Mouse (Mus musculus): ENCODE results near the gene Lsm4.
A peak's percentile ranks its signal among the peaks of the same experiment; 100 is the strongest.

The Lsm4 gene

DNA sequence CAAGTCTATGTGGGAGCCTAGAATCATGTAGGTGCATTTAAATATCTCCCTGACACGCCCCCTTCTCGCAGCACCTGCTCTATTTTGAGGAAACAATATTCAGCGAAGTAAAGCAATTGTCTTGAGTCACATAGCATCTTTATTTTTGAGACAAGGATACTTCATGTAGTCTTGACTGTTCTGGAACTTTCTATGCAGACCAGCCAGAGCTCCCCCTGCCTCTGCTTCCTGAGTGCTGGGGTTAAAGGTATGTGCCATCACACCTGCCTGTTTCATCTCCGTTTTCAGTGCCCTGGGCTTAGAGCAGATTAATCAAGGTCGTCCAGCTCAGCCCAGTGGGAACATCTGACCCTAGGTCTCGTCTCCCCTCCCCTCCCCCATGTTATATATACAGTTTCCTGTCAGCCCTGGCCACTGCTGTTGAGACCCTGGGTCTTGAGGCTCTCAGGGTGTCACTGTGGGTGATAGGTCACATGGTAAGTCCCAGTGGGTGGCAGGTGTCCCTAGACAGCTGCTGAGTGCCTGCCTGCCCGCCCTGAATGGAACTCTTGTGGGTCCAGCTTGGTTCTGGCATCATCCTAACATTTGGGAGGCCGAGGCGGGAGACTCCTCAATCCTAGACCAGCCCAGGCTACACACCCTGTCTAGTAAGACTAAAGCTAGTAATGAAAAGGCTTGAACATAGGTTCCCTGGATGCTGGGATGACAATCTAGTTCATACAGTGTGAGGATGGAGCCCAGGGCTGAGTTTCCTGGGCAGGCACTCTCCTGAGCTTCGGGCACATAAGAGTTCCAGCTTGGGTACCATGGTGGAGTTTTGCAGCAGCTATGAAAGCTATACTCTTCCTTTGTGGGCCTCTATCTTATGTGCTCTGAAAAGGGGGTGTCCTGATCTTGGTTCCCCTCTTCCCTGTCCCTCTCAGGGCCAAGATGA is 28.3 kb downstream of the Lsm4 start:
- DNase-seq: no peak

DNA sequence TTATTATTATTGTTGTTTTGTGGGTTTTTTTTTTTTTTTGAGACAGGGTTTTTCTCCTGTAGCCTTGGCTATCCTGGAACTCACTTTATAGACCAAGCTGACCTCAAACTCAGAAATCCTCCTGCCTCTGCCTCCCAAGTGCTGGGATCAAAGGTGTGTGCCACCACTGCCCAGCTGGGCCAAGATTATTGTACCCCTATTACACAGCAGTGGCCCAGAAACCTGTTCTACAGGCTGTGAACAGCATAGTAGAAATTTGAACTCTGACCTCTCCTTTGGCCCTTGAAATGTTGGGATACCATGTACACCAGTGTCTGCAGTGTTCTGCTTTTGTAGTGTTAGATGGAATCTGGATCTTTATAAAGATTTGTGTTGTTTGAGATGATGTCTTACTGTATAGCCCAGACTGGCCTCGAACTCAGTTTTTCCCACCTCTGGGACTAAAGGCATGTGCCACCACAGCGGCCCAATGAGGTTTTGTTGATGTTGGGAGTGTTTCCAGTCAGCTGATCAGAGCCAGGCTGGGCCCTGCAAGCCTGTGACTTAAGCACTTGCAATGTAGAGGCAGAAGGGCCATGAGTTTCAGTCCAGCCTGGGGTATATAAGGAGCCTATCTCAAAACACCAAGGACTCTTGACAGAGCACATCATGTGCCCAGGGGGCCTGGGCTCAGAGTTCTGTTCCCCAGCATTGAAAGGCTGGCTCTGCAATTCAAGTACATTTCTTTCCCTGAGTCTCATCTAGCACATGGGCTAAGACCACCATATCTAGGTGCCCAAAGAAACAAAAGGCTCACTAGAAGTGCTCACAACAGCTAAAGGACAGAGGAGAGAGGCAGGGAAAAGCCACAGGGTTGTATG is 29.2 kb downstream of the Lsm4 start:
- no peak for DNase-seq

DNA sequence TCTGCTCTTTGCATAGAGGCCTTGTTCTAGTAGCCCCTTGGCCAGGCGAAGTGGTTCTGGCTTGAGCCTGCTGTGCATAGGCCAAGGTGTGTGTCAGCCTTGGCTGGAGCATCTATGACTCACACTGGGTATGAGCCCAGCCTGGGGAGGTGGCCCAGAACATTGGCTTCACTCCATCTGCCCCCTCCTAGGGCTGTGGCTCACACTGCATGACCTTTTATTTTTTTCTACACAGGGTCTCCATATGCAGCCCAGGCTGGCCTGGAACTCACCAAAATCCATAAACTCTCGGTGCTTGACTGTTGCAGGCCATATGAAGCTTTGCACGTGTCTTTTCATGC is 29.8 kb downstream of the Lsm4 start:
- no peak for DNase-seq

DNA sequence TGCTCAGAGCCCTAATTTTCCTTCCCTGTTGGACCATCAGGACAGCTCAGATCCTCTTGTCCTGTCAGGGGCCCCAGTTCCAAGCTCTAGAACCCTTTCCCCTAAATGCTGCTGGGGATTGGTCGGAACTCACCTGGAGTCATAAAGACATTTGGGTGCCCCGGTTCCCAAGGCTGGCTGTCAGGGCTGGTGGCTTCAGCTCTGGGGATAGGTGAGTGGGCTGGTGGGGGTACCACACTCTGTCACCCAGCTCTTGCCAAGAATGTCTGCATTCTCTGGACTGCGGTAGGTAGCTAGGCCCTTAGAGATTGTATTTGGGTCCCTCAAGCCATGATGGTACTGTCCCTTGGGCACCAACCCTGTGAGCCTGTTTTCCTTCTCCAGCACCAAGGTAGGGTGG is 30.2 kb downstream of the Lsm4 start, which contains the start of gene Iqcn:
Gene Iqcn (plus strand): TSS at position 171 of the 400 bp plus-strand sequence.
- DNase-seq: no peak

DNA sequence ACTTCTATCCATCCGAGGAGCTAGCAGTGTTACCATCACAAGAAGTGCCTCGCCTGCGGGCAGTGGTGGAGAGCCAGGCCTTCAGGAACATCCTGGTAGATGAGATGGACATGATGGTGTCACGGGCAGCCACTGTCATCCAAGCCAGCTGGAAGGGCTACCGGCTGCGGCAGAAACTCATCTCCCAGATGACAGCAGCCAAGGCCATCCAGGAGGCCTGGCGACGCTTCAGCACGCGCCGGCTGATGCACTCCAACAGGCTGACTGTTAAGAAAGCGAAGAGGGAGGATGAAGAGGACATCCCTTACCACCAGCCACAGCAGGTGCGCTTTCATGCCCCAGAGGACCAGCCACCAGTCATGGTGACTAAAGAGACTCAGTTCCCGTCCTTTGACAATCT is 35.2 kb downstream of the Lsm4 start:
- no peak for DNase-seq

DNA sequence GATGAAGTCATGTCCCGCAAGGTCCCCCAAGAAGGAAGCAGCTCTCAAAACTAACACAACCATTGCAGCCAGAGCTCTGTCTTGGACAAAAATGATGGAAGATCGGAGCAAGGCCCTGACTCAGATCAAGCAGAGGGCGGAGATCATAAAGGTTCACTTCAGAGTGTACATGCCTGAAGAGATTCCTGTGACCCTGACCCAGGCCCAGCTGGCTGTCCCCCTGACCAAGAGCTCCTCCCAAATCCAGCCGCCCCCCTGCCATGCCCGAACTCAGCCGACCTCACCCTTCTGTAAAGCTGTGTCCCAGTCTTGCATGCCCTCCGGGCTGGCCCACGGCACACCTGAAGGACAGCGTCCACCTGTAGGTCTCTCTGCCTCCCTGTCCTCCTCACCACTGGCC is 36.7 kb downstream of the Lsm4 start:
- DNase-seq: no peak

DNA sequence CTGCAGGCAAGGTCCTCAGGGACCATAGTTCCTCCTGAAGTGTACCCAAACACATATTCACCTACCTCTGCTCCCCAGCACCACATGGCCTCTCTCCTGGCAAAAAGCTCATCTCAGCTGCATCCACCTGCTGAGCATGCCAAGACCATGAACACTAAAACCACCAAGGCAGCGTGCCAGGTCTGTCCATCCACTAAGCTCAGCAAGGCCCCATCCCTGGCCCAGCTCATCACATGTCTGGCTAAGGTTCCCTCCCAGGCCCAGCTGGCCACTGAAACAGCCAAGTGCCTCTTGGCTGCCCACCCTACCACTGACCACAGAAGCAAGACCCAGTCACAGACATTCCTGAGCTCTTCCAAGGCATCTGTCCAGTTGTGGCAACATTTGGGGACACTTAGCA is 37.2 kb downstream of the Lsm4 start:
- no peak for DNase-seq

DNA sequence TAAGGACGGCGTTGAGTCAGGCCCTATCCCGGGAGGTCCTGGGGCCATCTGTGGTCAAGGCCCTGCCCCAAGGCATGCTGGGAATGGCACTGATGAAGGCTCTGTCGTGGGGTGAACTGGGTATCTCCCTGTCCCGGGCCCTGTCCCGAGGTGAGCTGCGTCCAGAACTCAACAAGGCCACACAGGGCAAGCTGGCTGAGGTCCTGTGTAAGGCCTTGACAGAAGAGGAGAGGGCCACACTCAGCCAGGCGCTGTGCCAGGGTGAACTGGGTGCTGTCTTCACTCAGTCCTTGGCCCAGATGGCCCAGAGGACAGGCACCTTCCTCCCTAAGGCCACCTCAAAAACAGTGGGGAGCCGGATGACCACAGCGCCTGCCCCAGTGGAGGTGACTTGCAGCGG is 38.0 kb downstream of the Lsm4 start:
- no peak for DNase-seq

DNA sequence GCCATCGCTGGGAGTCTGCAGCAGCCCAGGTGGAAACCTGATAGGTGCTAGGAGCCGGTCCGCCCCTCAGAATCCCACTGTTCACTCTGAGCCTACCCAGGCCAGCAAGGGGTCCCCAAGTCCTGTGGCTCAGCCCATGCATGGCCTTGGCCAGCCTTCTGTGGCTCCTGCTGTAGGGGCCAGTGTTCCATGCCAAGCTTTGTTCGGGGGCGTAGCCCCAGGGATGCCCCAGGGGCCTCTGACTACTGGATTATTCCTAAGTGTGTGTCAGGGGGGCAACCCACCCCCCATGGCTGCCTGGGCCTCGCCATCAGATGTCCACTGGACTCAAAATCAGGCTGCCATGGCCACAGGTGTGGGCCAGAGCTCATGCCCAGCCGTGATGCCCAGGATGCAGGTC is 40.9 kb downstream of the Lsm4 start:
- no peak for DNase-seq

DNA sequence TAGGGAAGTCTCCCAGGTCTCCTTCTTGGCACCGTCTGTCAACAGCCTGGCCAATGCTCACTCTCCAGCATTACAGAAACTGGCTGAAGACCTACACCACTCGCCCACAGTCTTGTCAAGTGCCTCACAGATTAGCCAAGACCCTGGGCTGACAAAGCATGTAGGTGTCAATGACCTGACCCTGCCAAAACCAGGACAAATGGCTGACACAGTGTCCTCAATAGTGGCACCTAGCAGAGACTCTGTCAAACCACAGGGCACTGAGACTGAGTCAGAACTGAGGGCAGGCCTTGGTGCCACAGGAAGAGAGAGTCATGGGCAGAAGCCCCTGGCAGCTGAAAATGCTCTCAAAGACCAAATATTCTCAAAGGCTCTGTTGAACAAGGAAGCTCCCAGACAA is 42.0 kb downstream of the Lsm4 start:
- no peak for DNase-seq

DNA sequence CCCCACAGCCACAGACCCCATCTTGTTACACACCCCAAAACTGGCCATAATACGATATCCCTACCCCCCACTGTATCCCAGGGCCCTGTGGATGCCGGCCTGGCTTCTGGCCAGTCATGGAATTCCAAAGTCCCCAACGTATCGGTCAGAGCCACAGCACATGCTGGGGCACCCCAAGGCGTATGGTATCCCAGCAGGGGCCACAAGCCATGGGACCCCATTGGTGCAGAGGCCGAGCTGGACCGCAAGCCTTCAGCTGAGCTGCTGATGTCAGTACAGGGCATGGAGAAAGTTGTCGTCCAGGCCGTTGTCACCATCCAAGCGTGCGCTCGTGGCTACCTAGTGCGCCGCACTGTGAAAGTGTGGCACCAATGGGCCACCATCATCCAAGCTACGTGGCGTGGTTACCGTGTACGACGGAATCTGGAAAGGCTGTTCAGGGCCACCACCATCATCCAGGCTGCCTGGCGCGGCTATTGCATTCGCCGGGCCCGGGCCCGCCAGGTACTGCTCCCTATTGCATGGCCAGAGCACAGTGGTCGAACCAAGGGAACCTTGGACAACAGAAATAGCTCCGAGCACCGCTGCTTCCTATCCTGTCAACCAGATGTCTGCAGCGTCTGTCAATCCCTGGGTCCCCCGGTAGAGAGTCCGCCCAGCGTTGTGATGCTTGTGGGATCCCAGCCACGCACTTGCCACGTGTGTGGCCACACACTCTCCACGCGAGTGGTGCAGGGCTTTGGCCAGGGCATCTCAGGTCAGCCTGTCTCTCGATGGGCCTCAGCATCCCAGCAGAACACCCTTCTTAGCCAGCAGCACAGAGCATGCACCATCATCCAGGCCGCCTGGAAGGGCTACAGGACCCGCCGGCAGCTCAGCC is 43.7 kb downstream of the Lsm4 start:
- DNase-seq: no peak

DNA sequence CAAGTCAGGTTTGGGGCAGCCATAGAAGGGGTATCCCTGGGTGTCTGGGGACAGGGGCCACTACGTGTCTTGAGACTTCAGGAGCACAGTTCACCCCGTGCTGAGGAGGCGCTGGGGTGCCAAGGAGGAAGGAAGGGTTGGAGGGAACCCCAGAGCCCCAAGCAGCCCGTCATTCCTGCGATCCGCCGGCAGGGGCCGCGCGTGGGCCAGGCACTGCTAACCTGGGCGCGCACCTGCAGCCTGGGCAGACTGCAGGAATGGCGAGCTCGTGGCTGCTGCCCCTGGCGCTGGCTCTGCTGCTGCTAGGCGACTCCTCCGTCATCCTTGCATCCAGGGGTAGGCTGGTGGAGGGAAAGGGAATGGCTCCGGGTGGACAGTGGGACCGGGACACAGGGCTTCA is 45.2 kb downstream of the Lsm4 start, which contains the start of gene Gm3336:
Gene Gm3336 (plus strand): TSS at position 247 of the 400 bp plus-strand sequence.
- DNase-seq: peak; percentile 63 to 74

DNA sequence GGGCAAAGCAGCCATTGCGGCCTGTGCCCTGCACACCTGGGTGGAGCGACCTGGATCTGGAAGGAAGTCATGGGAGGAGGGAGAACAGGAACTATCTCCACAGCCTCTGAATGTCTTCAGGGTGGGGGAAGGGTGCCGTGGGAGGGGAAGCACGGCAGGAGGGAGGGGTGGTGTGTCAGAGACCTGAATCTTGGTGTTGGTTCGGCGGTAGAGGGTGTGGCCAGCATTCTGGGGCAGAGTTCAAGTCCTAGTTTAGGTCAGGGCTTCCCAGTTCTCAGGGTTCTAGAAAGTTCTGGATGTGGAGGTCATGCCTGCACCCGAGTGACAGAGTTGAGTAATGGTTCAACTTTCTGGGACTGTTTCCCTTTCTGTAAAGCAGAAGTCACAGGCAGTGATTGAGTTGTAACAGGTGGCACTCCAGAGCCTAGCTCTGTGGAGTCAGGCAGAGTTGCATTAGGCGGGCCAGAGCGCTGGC is 46.8 kb downstream of the Lsm4 start:
- no peak for DNase-seq

DNA sequence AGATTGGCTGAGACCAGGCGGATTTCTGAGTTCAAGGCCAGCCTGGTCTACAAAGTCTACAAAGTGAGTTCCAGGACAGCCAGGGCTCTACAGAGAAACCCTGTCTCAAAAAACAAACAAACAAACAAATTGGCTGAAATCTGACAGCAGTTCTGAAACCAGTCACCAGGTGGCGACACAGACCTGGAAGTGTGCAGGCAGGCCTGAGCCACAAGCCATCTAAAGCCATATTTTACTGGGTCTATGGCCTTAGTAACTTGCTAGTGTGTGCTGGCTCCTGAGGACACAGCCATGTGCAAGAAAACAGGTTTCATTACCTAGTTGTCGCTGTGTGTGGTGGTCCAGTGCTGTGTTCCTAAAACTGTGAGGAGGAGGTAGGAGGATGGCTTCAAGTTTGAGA is 47.7 kb downstream of the Lsm4 start:
- DNase-seq: peak; percentile 72 to 91

DNA sequence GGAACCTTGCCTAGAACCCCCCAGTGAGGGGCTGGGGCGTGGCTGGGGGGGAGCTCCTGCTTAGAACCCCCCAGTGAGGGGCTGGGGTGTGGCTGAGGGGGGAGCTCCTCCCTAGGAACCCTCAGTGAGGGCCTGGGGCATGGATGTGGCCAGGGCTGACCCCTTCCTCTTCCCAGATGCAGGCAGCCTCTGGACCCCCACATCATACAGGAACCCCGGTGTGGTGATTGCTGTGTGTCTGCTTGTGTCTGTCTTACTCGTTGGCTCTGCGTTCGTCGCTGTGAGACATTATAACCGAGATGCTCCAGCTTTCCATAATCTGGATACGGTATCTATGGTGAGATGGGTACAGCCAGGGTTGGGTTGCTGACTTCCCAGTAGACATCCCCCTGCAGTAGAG is 48.6 kb downstream of the Lsm4 start:
- no peak for DNase-seq

DNA sequence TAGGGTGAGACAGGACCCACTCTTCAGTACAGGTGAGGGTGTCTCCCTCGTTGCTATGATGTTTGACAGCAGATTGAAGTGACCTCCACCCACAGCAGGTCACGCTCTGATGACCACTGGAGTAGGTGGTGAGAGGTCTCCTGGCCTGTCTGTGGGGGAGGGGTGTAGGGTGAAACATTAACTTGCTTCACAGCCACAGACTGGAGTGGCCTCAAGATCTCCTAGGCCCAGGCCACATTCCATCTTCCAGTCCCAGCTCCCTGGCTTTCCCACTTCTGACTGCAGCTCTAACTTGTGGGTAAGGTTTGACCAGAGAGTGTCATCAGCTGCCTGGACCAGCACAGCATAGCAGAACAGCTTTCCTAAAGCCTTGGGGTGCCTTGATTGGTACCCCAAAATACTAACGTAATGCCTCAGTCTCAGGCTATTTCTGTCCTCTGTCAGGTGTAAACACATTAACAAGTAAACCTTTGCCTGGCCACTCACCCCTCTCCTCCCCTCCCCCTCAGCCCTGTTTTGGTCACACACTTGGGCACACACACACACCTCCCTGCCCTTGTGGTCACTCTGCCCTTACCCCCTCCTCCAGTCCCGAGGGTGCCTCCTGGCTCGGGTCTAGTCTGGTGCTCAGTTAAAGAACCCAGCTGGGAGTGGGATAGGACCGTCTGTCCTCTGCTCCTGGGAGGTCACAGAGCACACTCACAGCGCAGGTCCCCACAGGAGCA is 50.6 kb downstream of the Lsm4 start, which contains the start of gene Pde4c:
Gene Pde4c (plus strand): TSS at position 235 of the 725 bp plus-strand sequence.
- DNase-seq: peak; percentile 95 to 97

DNA sequence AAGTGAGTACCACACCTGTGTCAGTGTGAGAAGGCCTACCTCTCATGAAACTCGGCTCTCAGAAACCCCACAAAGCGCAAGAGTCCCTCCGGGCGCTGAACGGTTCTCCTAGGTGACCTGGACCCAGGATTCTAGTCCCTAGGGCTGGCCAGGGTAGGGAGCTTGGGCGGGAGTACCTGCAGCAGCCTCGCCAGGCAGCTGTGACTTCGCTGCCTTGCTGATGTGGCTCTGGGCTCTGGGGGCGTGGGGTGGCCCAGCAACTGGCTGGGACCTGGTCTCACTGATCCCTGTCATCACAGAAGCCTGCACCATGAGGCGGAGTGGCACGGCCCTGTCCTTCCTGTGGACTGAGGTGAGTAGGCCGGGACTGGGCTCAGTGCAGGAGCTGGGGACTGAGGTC is 51.2 kb downstream of the Lsm4 start:
- no peak for DNase-seq

DNA sequence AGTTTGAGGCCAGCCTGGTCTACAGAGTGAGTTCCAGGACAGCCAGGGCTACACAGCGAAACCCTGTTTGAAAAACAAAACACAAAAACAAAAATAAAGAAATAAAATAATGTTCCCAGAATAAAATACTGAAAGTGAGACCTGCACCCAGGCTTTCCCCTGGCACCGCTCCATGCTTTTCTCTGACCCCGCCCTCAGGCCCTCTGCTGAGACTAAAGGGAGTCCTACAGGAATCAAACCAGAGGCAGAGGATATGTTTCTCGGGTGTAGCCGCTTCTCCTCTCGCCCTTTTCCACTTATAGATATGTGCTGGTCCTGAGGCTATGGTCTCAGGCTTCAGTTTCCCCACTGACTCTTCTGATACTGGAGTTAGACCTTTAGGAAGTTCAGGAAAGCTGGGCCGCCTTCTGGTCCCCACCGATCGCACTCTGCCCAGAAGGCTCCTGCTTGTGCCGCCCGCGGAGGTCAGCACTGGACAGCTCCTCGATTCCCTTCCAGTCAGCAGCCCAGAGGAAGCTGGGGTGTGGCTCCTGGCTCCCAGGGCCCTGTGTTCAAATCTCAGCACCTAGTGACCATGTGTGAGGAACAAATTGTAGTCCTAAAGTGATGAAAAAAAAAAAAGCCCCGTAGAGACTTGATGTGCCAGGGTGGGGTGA is 52.9 kb downstream of the Lsm4 start:
- DNase-seq: peak in 1 of 2 experiments; percentile 72

DNA sequence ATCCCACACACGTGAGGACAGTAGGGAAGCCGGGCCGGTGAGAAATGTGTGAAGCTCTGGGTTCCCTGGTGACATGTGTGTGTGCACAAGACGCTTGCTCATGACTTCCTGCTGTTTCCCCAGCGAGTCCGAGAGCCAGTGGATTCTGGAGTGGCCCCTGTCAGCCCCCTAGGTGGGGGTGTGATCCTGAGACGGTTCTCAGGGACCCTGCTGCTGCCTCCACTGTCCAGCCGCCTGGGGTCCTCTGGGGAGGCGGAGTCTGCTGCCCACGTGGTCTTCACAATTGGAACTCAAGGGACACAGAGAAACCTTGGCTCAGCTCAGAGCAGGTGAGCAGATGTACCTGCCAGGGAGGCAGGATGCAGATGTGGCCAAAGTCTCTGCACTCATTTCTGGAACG is 53.7 kb downstream of the Lsm4 start:
- no peak for DNase-seq

Measured in kidney, adult 8-10 months (tissue).